Mouse (Mus musculus) retina, embryonic 14.5 days (tissue): ENCODE data around the gene Gm2035.
"Not testable (repeated sequence)": the region's sequence is repeated elsewhere in the genome, so short reads cannot be mapped to it uniquely, and the experiment has no call there.

Experiments used
- DNase-seq: peaks from one replicate; pipeline ENCODE4 v3.0.0-alpha.2; 2015; ENCODE audit warnings: low spot score

Gm2035 gene

GRCm38 (mm10) chr12:87919721-87920120 is at the start of gene Gm2035:
Gene Gm2035 (minus strand): TSS chr12:87919857.
- DNase-seq, result not testable (repeated sequence)

GRCm38 (mm10) chr12:87953780-87954179 is 34.1 kb upstream of the Gm2035 start, which contains the start of gene Gm2042:
Gene Gm2042 (plus strand): TSS chr12:87954080.
- not testable (repeated sequence) for DNase-seq

DNA sequence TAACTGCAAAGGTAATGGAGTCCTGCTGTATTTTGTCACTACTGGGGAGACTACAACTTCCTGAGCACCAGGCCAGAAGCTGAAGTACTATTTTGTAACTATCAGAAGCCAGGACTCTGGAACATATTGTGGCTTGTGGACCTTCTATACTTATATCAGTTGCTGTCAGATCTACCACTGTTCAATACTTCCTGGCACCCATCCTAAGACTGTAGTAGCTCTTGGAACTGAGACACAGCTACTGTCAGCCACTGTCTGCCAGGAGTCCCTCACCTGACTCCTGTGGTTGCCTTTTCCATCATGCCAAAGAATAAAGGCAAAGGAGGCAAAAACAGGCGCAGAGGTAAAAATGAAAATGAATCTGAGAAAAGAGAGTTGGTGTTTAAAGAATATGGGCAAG is 24.6 kb downstream of the Gm2035 start, which contains the start of gene Gm2022:
TSS of gene Gm2022 (plus strand) at position 301 of the 400 bp plus-strand sequence.
- not testable (repeated sequence) for DNase-seq

DNA sequence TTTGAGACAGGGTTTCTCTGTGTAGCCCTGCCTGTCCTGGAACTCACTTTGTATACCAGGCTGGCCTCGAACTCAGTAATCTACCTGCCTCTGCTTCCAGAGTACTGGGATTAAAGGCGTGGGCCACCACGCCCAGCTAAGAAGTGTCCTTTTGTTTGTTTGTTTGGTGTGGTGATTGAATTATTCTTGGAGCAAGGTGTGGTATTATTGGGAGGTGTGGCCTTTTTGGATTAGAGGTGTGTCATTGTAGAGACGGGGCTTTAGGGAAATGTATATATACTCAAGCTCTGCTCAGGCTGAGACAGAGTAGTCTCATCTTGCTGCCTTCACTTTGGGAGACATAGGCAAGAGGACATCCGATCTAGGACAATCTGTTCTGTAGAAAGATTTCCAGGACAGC is 45.9 kb downstream of the Gm2035 start, which contains the start of gene Gm2016:
TSS of gene Gm2016 (plus strand) at position 301 of the 400 bp plus-strand sequence.
- DNase-seq, result not testable (repeated sequence)
